Mouse (Mus musculus): Measurements from ENCODE around the gene Hs2st1.
A peak's percentile ranks its signal among the peaks of the same experiment; 100 is the strongest.

Gene Hs2st1

DNA sequence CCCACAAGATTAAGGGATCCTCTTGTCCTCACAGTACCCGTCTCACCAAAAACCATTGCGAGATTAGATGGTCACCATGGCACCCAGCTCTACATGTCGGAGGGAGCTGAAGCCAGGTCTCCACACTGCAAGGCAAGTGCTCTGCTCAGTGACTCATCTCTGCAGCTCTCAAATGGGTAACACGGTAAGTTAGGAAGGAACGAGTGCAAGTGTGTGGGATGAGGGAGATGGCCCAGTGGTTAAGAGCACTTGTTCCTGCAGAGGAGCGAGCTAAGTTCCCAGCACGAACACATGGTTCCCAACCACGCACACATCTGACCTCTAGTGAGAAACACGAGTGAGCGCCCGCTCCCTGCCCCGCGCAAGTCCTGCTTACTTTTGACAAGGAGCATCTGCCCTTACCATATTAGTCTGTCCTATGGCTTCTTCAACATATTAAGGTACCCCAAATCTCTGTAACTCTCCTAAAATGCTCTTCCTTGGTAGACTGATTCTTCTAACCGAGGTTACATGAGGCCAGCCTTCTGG lies 132.0 kb downstream of the Hs2st1 start:
- DNase-seq (ENCODE audit: low spot score in 2 of 2) = no peak

DNA sequence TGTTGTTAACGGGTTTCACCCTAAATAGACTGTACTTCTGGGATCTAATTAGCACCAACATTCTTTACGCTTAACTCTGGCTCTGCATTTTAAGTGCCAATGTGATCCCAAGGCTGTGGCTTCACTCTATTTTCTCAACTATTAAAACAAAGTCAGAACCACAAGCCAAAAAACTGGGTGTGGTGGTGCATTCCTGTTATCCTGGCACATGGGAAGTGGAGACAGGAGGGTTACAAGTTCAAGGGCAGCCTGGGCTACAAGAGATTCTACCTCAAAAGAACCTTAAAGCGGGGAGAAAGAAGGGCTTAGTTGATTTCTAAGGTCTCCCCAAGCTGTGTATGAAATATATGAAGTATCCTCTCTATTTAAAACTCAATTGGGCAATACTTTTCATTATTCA lies 133.9 kb downstream of the Hs2st1 start:
- DNase-seq (ENCODE audit: low spot score in 2 of 2) = no peak

DNA sequence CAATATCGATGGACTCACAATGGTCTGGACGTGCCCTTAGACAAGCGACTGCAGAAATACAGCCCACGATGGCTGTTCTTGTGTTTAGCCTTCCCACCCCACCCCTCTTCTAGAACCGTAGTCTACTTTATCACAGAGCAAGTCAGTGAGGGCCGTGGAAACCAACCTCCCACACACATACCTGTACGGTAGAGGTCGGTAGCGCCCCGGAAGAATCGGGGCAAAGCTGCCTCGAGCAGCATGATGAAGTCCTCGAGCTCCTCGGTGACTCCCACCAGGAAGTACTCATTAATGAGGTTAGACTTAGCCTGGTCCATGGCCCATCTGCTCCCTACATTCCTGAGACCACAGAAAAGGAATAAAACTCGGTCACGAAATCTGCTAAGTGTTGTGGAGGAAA lies 134.7 kb downstream of the Hs2st1 start:
- no peak for DNase-seq (ENCODE audit: low spot score in 2 of 2)

DNA sequence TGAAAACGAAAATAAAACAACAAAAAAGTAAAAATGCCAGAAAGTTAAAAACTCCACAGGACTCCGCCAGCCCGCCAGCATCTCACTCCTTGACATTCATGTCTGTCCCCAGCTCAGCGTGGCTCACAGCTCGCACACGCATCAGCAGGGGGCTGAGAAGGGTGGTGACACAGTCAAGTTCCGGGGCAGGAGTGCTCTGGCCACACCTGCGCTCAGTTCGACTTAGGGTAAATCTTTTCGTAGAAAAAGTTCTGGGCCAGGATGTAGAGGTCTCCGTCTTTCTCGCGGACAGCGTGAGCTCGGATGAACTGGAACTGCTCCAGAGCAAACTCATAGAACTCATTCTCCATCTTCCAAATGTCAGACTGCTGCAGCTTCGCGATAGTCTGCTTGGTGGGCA lies 135.7 kb downstream of the Hs2st1 start:
- DNase-seq (ENCODE audit: low spot score in 2 of 2) = no peak

DNA sequence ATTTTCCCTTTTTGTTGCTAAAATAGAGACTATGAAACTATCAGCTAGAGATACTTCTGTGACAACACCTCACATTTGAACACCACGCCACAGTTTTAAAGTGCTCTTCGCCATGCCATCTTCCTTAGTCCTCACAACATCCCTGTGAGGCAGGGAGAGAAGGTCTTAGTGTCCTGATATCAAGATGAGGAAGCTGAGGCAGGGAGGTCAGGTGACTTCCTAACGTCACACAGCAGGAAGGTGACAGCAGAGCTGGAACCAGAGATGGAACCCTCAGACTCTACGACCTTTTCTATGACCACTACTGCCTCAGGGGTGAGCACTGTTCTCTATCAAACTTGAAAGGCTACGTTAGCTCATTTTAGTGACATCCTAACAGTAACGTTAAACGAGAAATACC lies 136.9 kb downstream of the Hs2st1 start:
- DNase-seq (ENCODE audit: low spot score in 2 of 2) = no peak

GRCm38 (mm10) chr3:144432143-144432577 lies 137.8 kb downstream of the Hs2st1 start:
- peak in 1 of 2 experiments; percentile 23 for DNase-seq (ENCODE audit: low spot score in 2 of 2)

DNA sequence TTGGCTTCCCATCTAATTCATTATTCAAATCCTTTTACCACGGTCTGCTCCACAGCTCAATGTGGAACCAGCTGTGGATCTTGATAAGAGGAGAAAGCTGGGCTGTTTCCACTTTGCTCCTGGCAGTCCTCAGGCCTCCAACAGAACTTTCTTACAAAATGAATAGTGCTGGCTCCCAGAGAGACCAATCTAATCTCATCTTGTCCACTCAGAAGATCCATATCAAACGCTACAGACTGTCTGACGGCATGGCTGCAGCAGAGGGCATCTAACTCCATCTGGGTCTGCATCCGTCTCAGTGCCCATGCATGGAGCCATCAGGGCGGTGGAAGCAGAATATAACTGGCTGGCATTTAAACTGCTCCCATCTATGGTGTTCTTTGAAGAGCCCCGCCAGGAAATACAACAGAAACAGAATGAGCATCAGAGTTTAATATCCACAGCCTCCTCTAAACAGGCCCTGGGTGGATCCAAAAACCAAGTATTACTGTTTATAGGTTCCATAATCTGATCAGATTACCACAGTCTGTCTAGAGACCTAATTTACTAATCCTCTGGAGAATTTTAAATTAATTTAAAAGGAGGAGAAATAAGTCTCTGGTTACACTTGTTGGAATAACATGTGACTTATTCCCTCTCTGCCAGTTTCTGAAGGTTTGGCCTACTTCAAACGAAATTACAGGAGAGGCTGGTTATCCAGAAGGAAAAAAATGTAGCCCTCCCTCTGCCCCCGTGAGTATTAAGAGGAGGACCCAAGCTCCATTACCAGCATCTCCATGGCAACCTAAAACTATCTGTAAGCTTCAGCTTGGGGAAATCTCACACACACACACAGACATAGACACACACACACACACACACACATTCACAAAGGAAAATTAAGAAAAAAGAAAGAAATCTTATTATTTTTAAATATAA lies 141.2 kb downstream of the Hs2st1 start:
- DNase-seq (ENCODE audit: low spot score in 2 of 2) = no peak

DNA sequence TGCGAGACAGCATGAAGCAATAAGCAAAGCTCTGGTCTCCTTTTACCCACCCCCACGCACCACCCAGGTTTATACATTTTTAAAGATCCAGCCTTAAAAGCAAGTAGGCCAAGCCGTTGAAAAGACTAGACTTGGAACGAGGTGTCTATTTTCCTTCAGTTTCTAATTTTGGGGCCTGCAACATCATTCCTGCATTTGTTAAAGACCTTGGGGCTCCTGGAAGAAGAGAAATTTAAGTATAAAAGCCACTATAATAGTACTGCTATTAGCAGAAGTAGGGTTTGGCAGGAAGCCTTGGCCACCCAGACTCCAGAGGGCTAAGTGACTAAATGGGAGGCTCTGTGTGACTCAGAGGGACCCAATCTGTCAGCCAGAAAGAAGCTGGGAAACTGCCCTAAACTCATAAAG lies 144.9 kb downstream of the Hs2st1 start:
- DNase-seq (ENCODE audit: low spot score in 2 of 2) = no peak

DNA sequence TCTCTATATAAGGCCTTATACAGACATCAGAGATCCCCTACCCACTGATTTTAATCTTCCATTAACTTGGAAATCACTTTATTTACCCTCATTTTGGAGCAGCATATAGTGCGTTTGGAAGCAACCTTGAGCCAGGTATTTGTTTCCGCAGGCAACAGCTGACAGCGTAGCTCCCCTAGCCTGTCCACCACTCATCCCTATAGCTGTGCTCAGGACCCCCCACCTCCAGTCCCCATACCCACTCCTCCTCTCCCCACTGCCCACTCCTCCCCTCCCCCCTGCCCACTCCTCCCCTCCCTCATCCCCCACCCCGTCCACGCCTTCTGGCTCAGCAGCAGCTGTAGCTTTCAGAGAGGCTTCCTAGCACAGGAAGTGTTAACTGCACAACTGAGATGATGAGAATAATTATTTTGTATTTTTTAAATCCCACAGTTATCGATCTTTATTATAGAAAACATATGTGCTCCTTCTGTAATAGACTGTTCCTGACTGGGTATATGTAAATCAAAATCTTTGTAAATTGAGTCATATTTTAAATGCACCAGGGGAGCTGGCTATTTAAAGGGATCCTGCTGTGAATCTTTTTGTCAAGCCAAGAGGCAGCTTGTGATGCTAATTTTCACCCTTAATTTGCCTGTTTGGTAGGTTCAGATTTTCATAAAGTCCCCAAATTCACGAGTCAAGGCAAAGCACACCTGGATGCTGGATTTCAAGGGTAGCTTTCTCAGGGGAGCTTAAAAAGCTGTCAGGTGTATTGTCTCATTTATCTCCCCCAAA lies 148.4 kb downstream of the Hs2st1 start:
- no peak for DNase-seq (ENCODE audit: low spot score in 2 of 2)

DNA sequence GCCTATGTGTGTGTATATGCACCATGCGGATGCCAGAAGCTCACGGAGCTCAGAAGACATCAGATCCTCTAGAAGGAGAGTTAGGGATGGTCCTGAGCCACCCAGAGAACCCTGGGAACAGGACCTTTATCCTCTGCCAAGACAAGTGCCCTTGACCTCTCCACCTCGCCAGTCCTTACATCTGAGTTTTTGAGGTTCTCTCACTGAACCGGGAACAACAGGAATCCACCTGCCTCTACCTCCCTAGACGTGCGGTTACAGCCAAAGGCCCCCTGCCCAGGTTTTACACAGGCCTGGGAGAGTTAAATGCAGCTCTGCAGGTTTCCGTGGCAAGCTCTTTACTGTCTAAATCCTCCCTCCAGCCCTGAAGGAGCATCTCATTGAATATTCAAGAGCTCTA lies 156.2 kb downstream of the Hs2st1 start:
- DNase-seq (ENCODE audit: low spot score in 2 of 2) = no peak

DNA sequence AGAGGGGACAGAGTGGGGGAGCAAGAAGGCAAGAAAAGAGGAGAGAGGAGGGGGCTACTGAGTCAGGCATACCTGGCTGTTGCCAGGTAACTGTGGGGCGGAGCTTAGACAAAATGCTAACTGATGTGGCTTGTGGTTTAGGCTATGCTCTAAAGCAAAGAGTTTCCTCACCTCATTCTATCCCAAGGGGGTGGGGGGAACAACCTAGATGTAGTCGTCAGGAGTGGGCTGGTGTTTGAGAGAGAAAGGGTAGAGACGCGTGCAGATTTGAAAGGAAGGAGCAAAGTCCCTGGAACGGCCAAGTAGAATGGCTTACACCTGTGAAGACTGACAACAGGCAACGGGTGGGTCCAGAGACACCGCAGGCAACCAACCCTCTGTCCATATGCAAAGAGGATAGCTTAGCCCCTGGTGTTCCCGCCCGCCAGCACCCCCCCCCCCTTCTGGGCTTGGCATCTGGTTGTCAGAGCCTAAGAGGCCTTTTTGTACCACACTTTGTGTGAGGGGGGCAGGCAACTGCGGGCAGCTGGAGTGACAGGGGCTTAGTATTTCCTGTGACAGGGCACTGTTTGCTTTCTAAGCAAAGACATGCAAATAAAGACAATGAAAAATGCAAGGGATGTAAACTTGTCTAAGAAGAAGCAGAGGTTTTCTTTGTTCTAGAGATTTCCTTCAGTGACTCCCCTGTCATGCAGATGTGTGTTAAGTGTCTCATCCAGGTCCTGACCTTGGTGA lies 157.3 kb downstream of the Hs2st1 start:
- DNase-seq (ENCODE audit: low spot score in 2 of 2) = no peak

- DNase-seq (ENCODE audit: low spot score in 2 of 2) = no peak
These were observed 158.2 kb downstream of the Hs2st1 start for GRCm38 (mm10) chr3:144411650-144412278.

- no peak for DNase-seq (ENCODE audit: low spot score in 2 of 2)
These were observed 158.9 kb downstream of the Hs2st1 start for GRCm38 (mm10) chr3:144411051-144411542.

GRCm38 (mm10) chr3:144408953-144409352 lies 161.0 kb downstream of the Hs2st1 start:
- DNase-seq (ENCODE audit: low spot score in 2 of 2) = no peak

DNA sequence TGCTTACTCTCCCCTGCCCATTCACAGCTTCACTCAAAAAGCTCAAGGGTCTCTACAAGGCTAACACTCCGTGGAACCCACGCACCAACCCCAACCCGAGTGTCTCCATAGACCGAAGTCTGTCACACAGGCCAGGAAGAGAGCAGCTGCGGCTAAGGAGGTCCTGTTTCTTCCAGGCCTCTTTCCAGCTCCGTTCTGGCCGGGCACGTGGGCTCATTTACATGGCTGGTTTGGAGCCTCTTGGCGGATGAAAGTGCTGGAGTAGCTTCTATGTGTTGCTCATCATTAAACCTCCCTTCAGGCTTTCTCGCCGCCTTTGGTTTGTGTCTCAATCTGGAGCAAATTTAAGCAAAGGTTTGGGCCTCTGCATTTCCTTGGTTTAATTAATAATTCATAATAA lies 164.7 kb downstream of the Hs2st1 start:
- DNase-seq (ENCODE audit: low spot score in 2 of 2) = no peak

DNA sequence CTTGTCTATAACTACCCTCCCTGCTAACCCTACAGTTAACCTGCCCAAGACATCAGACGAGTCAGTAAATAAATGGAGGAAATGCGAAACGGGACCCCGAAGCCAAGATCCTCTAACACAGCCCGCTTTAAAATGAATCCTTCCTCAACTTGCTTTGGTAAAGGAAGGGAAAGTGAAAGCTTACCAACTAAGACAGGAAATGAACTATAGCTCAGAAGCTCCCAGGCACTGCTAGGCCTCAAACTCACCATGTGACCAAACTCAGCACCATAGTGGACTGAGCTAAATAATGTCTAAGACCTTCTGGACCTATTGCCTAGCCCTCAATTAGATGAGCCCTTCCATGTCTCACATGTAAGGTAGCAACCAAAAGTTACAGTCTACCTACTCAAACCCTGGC lies 168.7 kb downstream of the Hs2st1 start:
- DNase-seq (ENCODE audit: low spot score in 2 of 2) = no peak

GRCm38 (mm10) chr3:144400870-144401269 lies 169.1 kb downstream of the Hs2st1 start:
- DNase-seq (ENCODE audit: low spot score in 2 of 2) = no peak

DNA sequence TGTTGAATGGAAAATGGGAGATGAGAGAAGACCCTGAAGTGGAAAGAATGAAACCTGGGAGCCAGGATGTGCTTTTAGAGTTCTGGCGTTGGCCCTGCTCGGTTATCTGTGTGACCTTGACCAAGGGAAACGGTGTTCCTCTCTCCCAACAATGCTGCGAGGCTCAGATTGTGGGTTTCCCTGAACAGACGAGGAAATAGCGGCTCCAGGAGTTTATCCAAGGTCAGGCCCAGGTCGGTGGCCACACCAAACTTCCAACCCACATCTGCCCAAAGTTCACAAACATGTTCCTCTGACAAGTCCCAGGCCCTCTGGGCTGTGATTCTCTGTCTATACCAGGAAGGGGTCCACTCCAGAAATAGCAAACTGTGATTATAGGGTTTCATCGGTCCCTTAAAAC lies 169.6 kb downstream of the Hs2st1 start:
- DNase-seq (ENCODE audit: low spot score in 2 of 2) = no peak

- peak; percentile 74 to 82 for DNase-seq (ENCODE audit: low spot score in 2 of 2)
These were observed 170.5 kb downstream of the Hs2st1 start for GRCm38 (mm10) chr3:144399358-144400096.

GRCm38 (mm10) chr3:144398166-144398565 lies 171.8 kb downstream of the Hs2st1 start:
- no peak for DNase-seq (ENCODE audit: low spot score in 2 of 2)
